Mouse (Mus musculus) liver, postnatal 0 days (tissue): ENCODE measurements around the gene Coq8b.

Experiments
- CTCF ChIP-seq: sonication (generic); IDR thresholded peaks from 2 replicates; pipeline ENCODE4 v1.5.1; 2016; ENCODE audit warnings: antibody characterized with exemption, low read depth
- EP300 ChIP-seq: IDR thresholded peaks from 2 replicates; pipeline ENCODE4 v1.6.1; 2016; ENCODE audit warnings: antibody characterized with exemption, low read depth, mild to moderate bottlenecking

- TF ChIP-seq CTCF (peak; percentile 86), EP300 (no peak)
These were observed 47.9 kb upstream of the Coq8b start for GRCm38 (mm10) chr7:27184964-27185363.
